Mouse (Mus musculus) MEL (cell line): ENCODE data around the gene Tarbp2.

ENCODE experiments used
- CTCF ChIP-seq, 3 experiments: IDR thresholded peaks in 2 of 3; conservative IDR thresholded peaks in 1 of 3; 2 replicates each; pipeline ENCODE4 v1.5.1; 2011 to 2012; ENCODE audit warnings: low read length in 3 of 3, low read depth in 2 of 3, mild to moderate bottlenecking in 2 of 3, improper control_type of control experiment in 1 of 3, inconsistent platforms in 1 of 3, mixed read lengths in 1 of 3, moderate library complexity in 1 of 3; ENCODE audit not compliant: control insufficient read depth in 1 of 3, insufficient read depth in 1 of 3, poor library complexity in 1 of 3, severe bottlenecking in 1 of 3
- ELF1 ChIP-seq: IDR thresholded peaks from 2 replicates; pipeline ENCODE4 v1.6.1; 2014; ENCODE audit warnings: low read depth, mild to moderate bottlenecking, inconsistent platforms, low read length, improper control_type of control experiment, moderate library complexity
- EP300 ChIP-seq, 2 experiments: IDR thresholded peaks; 2 replicates each; pipeline ENCODE4 v1.6.1; 2011; ENCODE audit warnings: improper control_type of control experiment in 2 of 2, low read length in 2 of 2, low read depth in 1 of 2, mild to moderate bottlenecking in 1 of 2
- HCFC1 ChIP-seq: IDR thresholded peaks from 2 replicates; pipeline ENCODE4 v1.6.1; 2012; ENCODE audit warnings: low read depth, mild to moderate bottlenecking, inconsistent platforms, low read length, improper control_type of control experiment, moderate library complexity
- JUND ChIP-seq: IDR thresholded peaks from 2 replicates; pipeline ENCODE4 v1.6.1; 2011; ENCODE audit warnings: low read depth, mild to moderate bottlenecking, improper control_type of control experiment, low read length
- MAZ ChIP-seq: IDR thresholded peaks from 2 replicates; pipeline ENCODE4 v1.6.1; 2012; ENCODE audit warnings: low read depth, mild to moderate bottlenecking, inconsistent platforms, low read length, improper control_type of control experiment
- NELFE ChIP-seq: IDR thresholded peaks from 2 replicates; pipeline ENCODE4 v1.6.1; 2011; ENCODE audit warnings: low read depth, low read length, improper control_type of control experiment
- POLR2AphosphoS5 ChIP-seq: IDR thresholded peaks from 2 replicates; pipeline ENCODE4 v1.6.1; 2012; ENCODE audit warnings: low read depth, borderline replicate concordance, mild to moderate bottlenecking, inconsistent platforms, low read length, moderate library complexity, mixed read lengths
- SIN3A ChIP-seq: IDR thresholded peaks from 2 replicates; pipeline ENCODE4 v1.6.1; 2012; ENCODE audit warnings: low read length, improper control_type of control experiment, inconsistent platforms
- TAL1 ChIP-seq: IDR thresholded peaks from 2 replicates; pipeline ENCODE4 v1.6.1; 2012; ENCODE audit warnings: mild to moderate bottlenecking, inconsistent platforms, low read length, moderate library complexity, mixed read lengths
- USF2 ChIP-seq, 2 experiments: IDR thresholded peaks; 2 replicates each; pipeline ENCODE4 v1.6.1; 2011 to 2012; ENCODE audit warnings: improper control_type of control experiment in 2 of 2, low read length in 2 of 2, borderline replicate concordance in 1 of 2, inconsistent platforms in 1 of 2, low read depth in 1 of 2, mild to moderate bottlenecking in 1 of 2; ENCODE audit not compliant: insufficient read depth in 1 of 2

DNA sequence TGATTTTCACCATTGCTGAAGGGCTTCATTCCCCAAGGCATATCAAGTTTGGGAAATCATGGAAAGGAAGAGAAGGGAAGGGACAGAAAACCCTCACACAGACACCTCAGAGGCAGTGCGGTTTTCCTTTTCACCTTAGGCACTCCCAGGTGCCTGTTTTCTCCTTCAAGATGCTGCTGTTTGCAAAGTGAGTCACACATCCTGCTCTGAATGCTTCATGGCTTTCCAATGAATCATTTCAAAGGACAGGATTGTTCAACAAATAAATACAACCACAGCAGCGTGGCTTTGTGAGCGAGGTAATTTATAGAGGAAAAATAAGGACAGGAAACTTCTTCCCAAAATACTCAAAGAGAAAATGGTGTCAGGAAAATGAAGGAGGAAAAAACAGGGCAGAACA lies 54.1 kb downstream of the Tarbp2 start:
- TF ChIP-seq CTCF (IDR thresholded peaks at IDR 0.05 in 2 of 3, conservative IDR thresholded peaks at IDR 0.05 in 1 of 3; ENCODE audit: control insufficient read depth in 1 of 3, insufficient read depth in 1 of 3, low read depth in 2 of 3, low read length in 3 of 3, poor library complexity in 1 of 3, severe bottlenecking in 1 of 3) = no peak
- TF ChIP-seq NELFE = no peak
- no peak for TF ChIP-seq EP300 (IDR thresholded peaks at IDR 0.05; ENCODE audit: low read depth in 1 of 2, low read length in 2 of 2)
- no peak for TF ChIP-seq SIN3A
- TF ChIP-seq HCFC1 = no peak
- TF ChIP-seq USF2 (IDR thresholded peaks at IDR 0.05; ENCODE audit: borderline replicate concordance in 1 of 2, insufficient read depth in 1 of 2, low read depth in 1 of 2, low read length in 2 of 2) = no peak
- TF ChIP-seq MAZ = no peak
- TF ChIP-seq ELF1 = no peak
- no peak for TF ChIP-seq TAL1
- no peak for TF ChIP-seq POLR2AphosphoS5
- TF ChIP-seq JUND = no peak
